Mouse (Mus musculus) heart, embryonic 16.5 days (tissue): ENCODE results near the gene Snapin. TPM values are rescaled to one million over a fixed set of nuclear protein-coding genes. Genes with fewer than 3 reads are reported as not detected.

Experiments used
- polyA plus RNA-seq: library from polyadenylated mRNA; unstranded; fragments of >200 nt; fragmentation: Nextera tagmentation; extraction: Ambion mirVana; gene quantifications from 2 replicates; pipeline ENCODE4 v1.2.1, GENCODE M21; 2015

Gene Snapin
- polyA plus RNA-seq, 1 experiment from 2014 or later, result 88.9 TPM

Other genes with a start within 250 kb of the Snapin start
- gene Creb3l4, start 247.5 kb downstream of the Snapin start, polyA plus RNA-seq, result 2.2 and 3.1 TPM in 2 replicates
- 61.5 and 86.3 TPM in 2 replicates for gene Slc39a1, start 242.9 kb downstream of the Snapin start, polyA plus RNA-seq
- 12.2 and 13.9 TPM in 2 replicates for gene Crtc2, start 236.9 kb downstream of the Snapin start, polyA plus RNA-seq
- 7.1 and 7.4 TPM in 2 replicates for gene Dennd4b, start 225.8 kb downstream of the Snapin start, polyA plus RNA-seq
- 8.4 and 8.7 TPM in 2 replicates for gene Gatad2b, start 197.9 kb downstream of the Snapin start, polyA plus RNA-seq
- 5.6 and 6.7 TPM in 2 replicates for gene Slc27a3, start 101.1 kb downstream of the Snapin start, polyA plus RNA-seq
- gene Ints3, start 57.4 kb downstream of the Snapin start, polyA plus RNA-seq, result 18.4 and 19.8 TPM in 2 replicates
- gene Npr1, start 25.2 kb downstream of the Snapin start, polyA plus RNA-seq, result 11.3 and 13.0 TPM in 2 replicates
- 103 and 104 TPM in 2 replicates for gene Ilf2, start 14.9 kb downstream of the Snapin start, polyA plus RNA-seq
- gene Chtop, start 18.5 kb upstream of the Snapin start, polyA plus RNA-seq, result 95.6 and 98.2 TPM in 2 replicates
- gene S100a1, start 23.4 kb upstream of the Snapin start, polyA plus RNA-seq, result 348 and 352 TPM in 2 replicates
- gene S100a13, start 23.4 kb upstream of the Snapin start, polyA plus RNA-seq, result 84.4 and 88.6 TPM in 2 replicates
- 5.7 and 7.3 TPM in 2 replicates for gene S100a14, start 35.8 kb upstream of the Snapin start, polyA plus RNA-seq
- gene S100a16, start 46.2 kb upstream of the Snapin start, polyA plus RNA-seq, result 96.5 and 110 TPM in 2 replicates
- 1.4 and 3.8 TPM in 2 replicates for gene S100a3, start 69.5 kb upstream of the Snapin start, polyA plus RNA-seq
- gene S100a2, start 99.2 kb upstream of the Snapin start, polyA plus RNA-seq, result not detected in 2 replicates
- not detected in 2 replicates for gene Gm42674, start 110.9 kb upstream of the Snapin start, polyA plus RNA-seq
- 5.8 and 11.8 TPM in 2 replicates for gene S100a4, start 112.7 kb upstream of the Snapin start, polyA plus RNA-seq
- gene S100a5, start 117.5 kb upstream of the Snapin start, polyA plus RNA-seq, result not detected in 2 replicates
- gene S100a6, start 121.8 kb upstream of the Snapin start, polyA plus RNA-seq, result 56.9 and 61.6 TPM in 2 replicates
- 0.14 TPM in 1 of 2 replicates, not detected in the other for gene S100a7a, start 163.0 kb upstream of the Snapin start, polyA plus RNA-seq
- 16.3 and 22.3 TPM in 2 replicates for gene S100a8, start 177.9 kb upstream of the Snapin start, polyA plus RNA-seq
- gene S100a9, start 204.7 kb upstream of the Snapin start, polyA plus RNA-seq, result 11.5 and 16.9 TPM in 2 replicates
- not detected in 2 replicates for gene Pglyrp4, start 235.9 kb upstream of the Snapin start, polyA plus RNA-seq